Mouse (Mus musculus) embryonic facial prominence, embryonic 15.5 days (tissue): ENCODE results near the gene Asb17. TPM values are rescaled to one million over a fixed set of nuclear protein-coding genes. Genes with fewer than 3 reads are reported as not detected.

Experiments used
- ATAC-seq: fragments of 200-750 bp; cut with Nextera tagmentation; 2 replicates; pipeline ENCODE4 v1.8.0; 2017; ENCODE audit warnings: low read depth, moderate TSS enrichment; ENCODE audit not compliant: insufficient number of reproducible peaks, low FRiP score, low TSS enrichment
- H3K27ac ChIP-seq: fragments of 300-500 bp; sonication (generic); replicated peaks from 2 replicates; pipeline ENCODE4 v1.5.1; 2015; ENCODE audit warnings: mild to moderate bottlenecking, inconsistent platforms
- H3K27me3 ChIP-seq: fragments of 300-500 bp; sonication (generic); 2 replicates; pipeline ENCODE4 v1.6.1; 2015; ENCODE audit warnings: inconsistent platforms
- H3K36me3 ChIP-seq: fragments of 300-500 bp; sonication (generic); 2 replicates; pipeline ENCODE4 v1.6.1; 2015; ENCODE audit warnings: mild to moderate bottlenecking, inconsistent platforms
- H3K4me1 ChIP-seq: fragments of 300-500 bp; sonication (generic); 2 replicates; pipeline ENCODE4 v1.6.1; 2015; ENCODE audit warnings: inconsistent platforms
- H3K4me2 ChIP-seq: fragments of 300-500 bp; sonication (generic); replicated peaks from 2 replicates; pipeline ENCODE4 v1.6.1; 2015; ENCODE audit warnings: mild to moderate bottlenecking, inconsistent platforms
- H3K4me3 ChIP-seq: fragments of 300-500 bp; sonication (generic); replicated peaks from 2 replicates; pipeline ENCODE4 v1.5.1; 2015; ENCODE audit warnings: mild to moderate bottlenecking, inconsistent platforms
- H3K9ac ChIP-seq: fragments of 300-500 bp; sonication (generic); 2 replicates; pipeline ENCODE4 v1.6.1; 2015; ENCODE audit warnings: inconsistent platforms
- H3K9me3 ChIP-seq: fragments of 300-500 bp; sonication (generic); replicated peaks from 2 replicates; pipeline ENCODE4 v1.6.1; 2016; ENCODE audit warnings: inconsistent platforms
- WGBS: fragments of 180-500 bp; shearing (Covaris S2); methylation state at CpG from one replicate; pipeline ENCODE4 v1.1.7; 2015; 5-methylcytosine and 5-hydroxymethylcytosine counted together
- polyA plus RNA-seq: library from polyadenylated mRNA; unstranded; fragments of >200 nt; fragmentation: Nextera tagmentation; extraction: Ambion mirVana; gene quantifications from 2 replicates; pipeline ENCODE4 v1.2.1, GENCODE M21; 2015

The Asb17 gene
- polyA plus RNA-seq = 0.59 and 1.1 TPM in 2 replicates

GRCm38 (mm10) chr3:153844030-153844429 lies at the start of gene Asb17:
Gene Asb17 (plus strand): TSS chr3:153844209.
- no peak within 1 kb of the TSS for H3K27ac ChIP-seq
- H3K4me1 ChIP-seq = no peaks in the 10 kb centered on the region
- ATAC-seq = no peak
- WGBS = 85% methylated on average over 10 of the region's 10 CpGs
- no peak within 1 kb of the TSS for H3K9ac ChIP-seq
- no peak within 1 kb of the TSS for H3K4me2 ChIP-seq
- H3K36me3 ChIP-seq = no peaks in the 10 kb centered on the region
- H3K27me3 ChIP-seq = no peaks in the 10 kb centered on the region
- H3K9me3 ChIP-seq = no peaks in the 10 kb centered on the region
- no peak within 1 kb of the TSS for H3K4me3 ChIP-seq

GRCm38 (mm10) chr3:153797574-153797973 lies 46.4 kb upstream of the Asb17 start:
- Histone ChIP-seq H3K4me2 (no peak overlapping the region), H3K4me3 (no peak overlapping the region)

GRCm38 (mm10) chr3:153799603-153800002 lies 44.4 kb upstream of the Asb17 start:
- Histone ChIP-seq H3K27ac (no peak overlapping the region), H3K9ac (no peak overlapping the region), H3K4me2 (no peak overlapping the region), H3K36me3 (no peaks in the 10 kb centered on the region), H3K27me3 (no peaks in the 10 kb centered on the region), H3K4me3 (no peak overlapping the region), H3K4me1 (0 out of 2 replicates have a peak, but pooled peaks cover 2% of the 10 kb centered on the region), H3K9me3 (no peaks in the 10 kb centered on the region)
- WGBS = 89% methylated on average over 11 of the region's 11 CpGs
- no peak for ATAC-seq

More at GRCm38 (mm10) chr3:153797574-153797973, 46.4 kb upstream of the Asb17 start:
- Histone ChIP-seq H3K9ac (no peak overlapping the region), H3K27me3 (no peaks in the 10 kb centered on the region), H3K27ac (no peak overlapping the region), H3K9me3 (no peaks in the 10 kb centered on the region), H3K4me1 (0 out of 2 replicates have a peak, but pooled peaks cover 2% of the 10 kb centered on the region), H3K36me3 (no peaks in the 10 kb centered on the region)
- ATAC-seq = no peak
- WGBS = 52% methylated on average over 7 of the region's 7 CpGs

GRCm38 (mm10) chr3:153800690-153801089 lies 43.3 kb upstream of the Asb17 start:
- no peaks in the 10 kb centered on the region for H3K36me3 ChIP-seq
- no peak overlapping the region for H3K9ac ChIP-seq
- no peak overlapping the region for H3K4me2 ChIP-seq
- no peaks in the 10 kb centered on the region for H3K9me3 ChIP-seq
- H3K27me3 ChIP-seq = no peaks in the 10 kb centered on the region
- H3K27ac ChIP-seq = no peak overlapping the region
- H3K4me1 ChIP-seq = 0 out of 2 replicates have a peak, but pooled peaks cover 2% of the 10 kb centered on the region
- WGBS = 78% methylated on average over 5 of the region's 5 CpGs
- no peak overlapping the region for H3K4me3 ChIP-seq
- no peak for ATAC-seq

GRCm38 (mm10) chr3:153801541-153801940 lies 42.5 kb upstream of the Asb17 start:
- WGBS = 77% methylated on average over 6 of the region's 6 CpGs

GRCm38 (mm10) chr3:153802640-153803039 lies 41.4 kb upstream of the Asb17 start:
- WGBS = 74% methylated on average over 5 of the region's 5 CpGs
- Histone ChIP-seq H3K27me3 (no peaks in the 10 kb centered on the region), H3K4me2 (no peak overlapping the region), H3K4me1 (peaks cover 10% of the 10 kb centered on the region; the same call in 1 of the 2 replicates), H3K9ac (no peak overlapping the region), H3K9me3 (no peaks in the 10 kb centered on the region), H3K27ac (no peak overlapping the region), H3K4me3 (no peak overlapping the region), H3K36me3 (no peaks in the 10 kb centered on the region)
- ATAC-seq = no peak

More at GRCm38 (mm10) chr3:153801541-153801940, 42.5 kb upstream of the Asb17 start:
- no peak overlapping the region for H3K27ac ChIP-seq
- H3K9me3 ChIP-seq = no peaks in the 10 kb centered on the region
- H3K4me1 ChIP-seq = peaks cover 9% of the 10 kb centered on the region; the same call in 1 of the 2 replicates
- no peaks in the 10 kb centered on the region for H3K27me3 ChIP-seq
- no peak for ATAC-seq
- H3K9ac ChIP-seq = no peak overlapping the region
- H3K4me2 ChIP-seq = no peak overlapping the region
- H3K4me3 ChIP-seq = no peak overlapping the region
- no peaks in the 10 kb centered on the region for H3K36me3 ChIP-seq

GRCm38 (mm10) chr3:153804032-153804431 lies 40.0 kb upstream of the Asb17 start:
- Histone ChIP-seq H3K4me1 (peaks cover 8% of the 10 kb centered on the region; the same call in 1 of the 2 replicates), H3K9me3 (no peaks in the 10 kb centered on the region), H3K4me3 (no peak overlapping the region), H3K27ac (no peak overlapping the region), H3K27me3 (no peaks in the 10 kb centered on the region), H3K9ac (no peak overlapping the region), H3K36me3 (no peaks in the 10 kb centered on the region), H3K4me2 (no peak overlapping the region)
- no peak for ATAC-seq
- 86% methylated on average over 7 of the region's 7 CpGs for WGBS

GRCm38 (mm10) chr3:153806077-153806772 lies 37.8 kb upstream of the Asb17 start:
- no peaks in the 10 kb centered on the region for H3K36me3 ChIP-seq
- H3K27ac ChIP-seq = no peak overlapping the region
- no peaks in the 10 kb centered on the region for H3K27me3 ChIP-seq
- H3K9ac ChIP-seq = no peak overlapping the region
- H3K4me2 ChIP-seq = peak overlapping the region; percentile 26
- peaks cover 12% of the 10 kb centered on the region; the same call in 1 of the 2 replicates for H3K4me1 ChIP-seq
- 31% methylated on average over 14 of the region's 14 CpGs for WGBS
- peak; percentile 73 for ATAC-seq
- no peaks in the 10 kb centered on the region for H3K9me3 ChIP-seq
- H3K4me3 ChIP-seq = no peak overlapping the region

- no peak overlapping the region for H3K4me2 ChIP-seq
- no peak for ATAC-seq
- no peaks in the 10 kb centered on the region for H3K36me3 ChIP-seq
- no peaks in the 10 kb centered on the region for H3K27me3 ChIP-seq
- no peaks in the 10 kb centered on the region for H3K9me3 ChIP-seq
- 84% methylated on average over 9 of the region's 9 CpGs for WGBS
- no peak overlapping the region for H3K9ac ChIP-seq
- no peak overlapping the region for H3K4me3 ChIP-seq
- H3K4me1 ChIP-seq = peaks cover 12% of the 10 kb centered on the region; the same call in 1 of the 2 replicates
- no peak overlapping the region for H3K27ac ChIP-seq
These were observed 37.1 kb upstream of the Asb17 start for GRCm38 (mm10) chr3:153806773-153807443.

GRCm38 (mm10) chr3:153807444-153808149 lies 36.4 kb upstream of the Asb17 start:
- 83% methylated on average over 9 of the region's 9 CpGs for whole genome bisulfite sequencing
- no peak overlapping the region for H3K27ac ChIP-seq
- no peaks in the 10 kb centered on the region for H3K36me3 ChIP-seq
- H3K4me2 ChIP-seq = no peak overlapping the region
- no peaks in the 10 kb centered on the region for H3K9me3 ChIP-seq
- H3K9ac ChIP-seq = no peak overlapping the region
- no peak overlapping the region for H3K4me3 ChIP-seq
- H3K4me1 ChIP-seq = peaks cover 12% of the 10 kb centered on the region; the same call in 1 of the 2 replicates
- no peak for ATAC-seq
- no peaks in the 10 kb centered on the region for H3K27me3 ChIP-seq

- Histone ChIP-seq H3K9me3 (no peaks in the 10 kb centered on the region), H3K27me3 (no peaks in the 10 kb centered on the region), H3K27ac (no peak overlapping the region), H3K9ac (no peak overlapping the region), H3K4me3 (no peak overlapping the region), H3K36me3 (no peaks in the 10 kb centered on the region), H3K4me2 (no peak overlapping the region), H3K4me1 (peaks cover 12% of the 10 kb centered on the region; the same call in 1 of the 2 replicates)
- WGBS = 48% methylated on average over 13 of the region's 13 CpGs
- ATAC-seq = no peak
These were observed 35.6 kb upstream of the Asb17 start for GRCm38 (mm10) chr3:153808406-153808805.
